19 mouse cellular contexts compared by ENCODE assay signal in the genomic region with DNA sequence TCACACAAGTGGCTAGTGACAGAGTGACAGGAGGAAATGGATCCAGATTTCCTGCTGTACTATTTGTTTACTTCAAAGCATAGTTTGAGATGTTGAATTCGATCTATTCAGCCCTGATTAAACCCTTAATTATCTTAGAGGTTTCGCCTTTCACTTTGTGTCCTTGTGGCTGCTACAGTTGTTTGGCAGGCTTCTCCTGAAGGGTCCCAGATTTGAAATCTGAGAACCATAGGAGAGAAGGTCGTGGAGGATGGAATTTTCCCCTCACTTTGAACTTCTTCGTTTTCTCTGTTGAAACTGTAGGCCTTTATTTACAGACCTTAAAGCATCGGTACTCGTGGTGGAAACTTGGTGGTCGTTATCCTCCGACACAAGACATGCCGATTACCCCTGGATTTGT. TPM values are rescaled to one million over a fixed set of nuclear protein-coding genes. Genes with fewer than 3 reads are reported as not detected.
DNase-seq lines count a peak whose midpoint lies in the region; ATAC-seq and TF ChIP-seq lines count a peak whose summit lies in the region.
"Had no signal": no experiment of that assay in that cellular context is flagged by ENCODE, and none has a peak within 500 bp of the region (broad histone marks: within the 10 kb centered on the region; RNA-seq: fewer than 3 reads in every experiment).

No protein-coding gene starts in this region.

- peak overlapping the region; percentile 85 for H3K27ac ChIP-seq in heart, embryonic 10.5 days
- H3K27ac ChIP-seq in kidney, postnatal 0 days: peak overlapping the region; percentile 22; the same call in 1 of the 2 replicates
- peak overlapping the region; percentile 85 for H3K27ac ChIP-seq in limb, embryonic 10.5 days
- H3K27ac ChIP-seq: hindbrain, embryonic 15.5 days; midbrain, embryonic 13.5 days had no signal

- no peaks in the 10 kb centered on the region for H3K36me3 ChIP-seq in heart, embryonic 10.5 days
- H3K36me3 ChIP-seq in kidney, postnatal 0 days (ENCODE audit: insufficient read depth, low read length): no peaks in the 10 kb centered on the region
- H3K36me3 ChIP-seq in limb, embryonic 10.5 days: no peaks in the 10 kb centered on the region
- H3K36me3 ChIP-seq: hindbrain, embryonic 15.5 days; midbrain, embryonic 13.5 days had no signal

- WGBS in heart, embryonic 10.5 days: 16% methylated on average over 9 of the region's 9 CpGs
- WGBS in kidney, postnatal 0 days: 7% methylated on average over 9 of the region's 9 CpGs
- 5% methylated on average over 9 of the region's 9 CpGs for WGBS in limb, embryonic 10.5 days

- no peak for ATAC-seq in kidney, postnatal 0 days (replicated peaks; ENCODE audit: low FRiP score, low read depth)
- ATAC-seq: forebrain, embryonic 16.5 days; midbrain, embryonic 13.5 days had no signal

- H3K9ac ChIP-seq in kidney, postnatal 0 days (ENCODE audit: low read depth, low read length): peak overlapping the region; percentile 25; the same call in 1 of the 2 replicates
- H3K9ac ChIP-seq: hindbrain, embryonic 15.5 days; midbrain, embryonic 13.5 days had no signal

- peaks cover 24% of the 10 kb centered on the region for H3K4me1 ChIP-seq in heart, embryonic 10.5 days
- peaks cover 12% of the 10 kb centered on the region for H3K4me1 ChIP-seq in kidney, postnatal 0 days (replicated peaks; ENCODE audit: insufficient read depth, low read length)
- H3K4me1 ChIP-seq in limb, embryonic 10.5 days: peaks cover 42% of the 10 kb centered on the region

- H3K27me3 ChIP-seq in heart, embryonic 10.5 days (ENCODE audit: insufficient read depth, poor library complexity, severe bottlenecking): no peaks in the 10 kb centered on the region
- H3K27me3 ChIP-seq in kidney, postnatal 0 days (ENCODE audit: insufficient read depth, low read length): no peaks in the 10 kb centered on the region
- no peaks in the 10 kb centered on the region for H3K27me3 ChIP-seq in limb, embryonic 10.5 days (ENCODE audit: low read depth, poor library complexity, severe bottlenecking)
- H3K27me3 ChIP-seq: hindbrain, embryonic 15.5 days; midbrain, embryonic 13.5 days had no signal

- no peak for TF ChIP-seq CTCF in kidney, postnatal 0 days (IDR thresholded peaks at IDR 0.05; ENCODE audit: low read depth)

- DNase-seq in heart, embryonic 10.5 days (ENCODE audit: low spot score): no peak
- DNase-seq in heart, postnatal 4 days: no peak
- peak; percentile 75 for DNase-seq in kidney, postnatal 0 days (ENCODE audit: low spot score)
- no peak for DNase-seq in kidney, adult 18-20 months
- peak; percentile 62 for DNase-seq in embryo, embryonic 10.5 days (ENCODE audit: low spot score)
- no peak for DNase-seq in limb, embryonic 10.5 days (ENCODE audit: low spot score)
- DNase-seq in adrenal gland, postnatal 4 days (ENCODE audit: low spot score in 2 of 2): no peak
- no peak for DNase-seq in thymus, postnatal 36 days
- DNase-seq: cerebellum, adult 9-11 months; kidney, postnatal 14 days; left cerebral cortex, postnatal 4 days; lung, postnatal 36 days; right cerebral cortex, postnatal 14 days; thymus, postnatal 4 days had no signal

- no peak overlapping the region for H3K4me2 ChIP-seq in kidney, postnatal 0 days (ENCODE audit: low read length)
- H3K4me2 ChIP-seq: hindbrain, embryonic 15.5 days; midbrain, embryonic 13.5 days had no signal

- no peak overlapping the region for H3K4me3 ChIP-seq in heart, embryonic 10.5 days
- no peak overlapping the region for H3K4me3 ChIP-seq in kidney, postnatal 0 days (replicated peaks; ENCODE audit: low read depth, low read length)
- H3K4me3 ChIP-seq in limb, embryonic 10.5 days: no peak overlapping the region
- H3K4me3 ChIP-seq: hindbrain, embryonic 15.5 days; midbrain, embryonic 13.5 days had no signal

- no peaks in the 10 kb centered on the region for H3K9me3 ChIP-seq in heart, embryonic 10.5 days
- H3K9me3 ChIP-seq in kidney, postnatal 0 days (replicated peaks; ENCODE audit: low read length): no peaks in the 10 kb centered on the region
- no peaks in the 10 kb centered on the region for H3K9me3 ChIP-seq in limb, embryonic 10.5 days (replicated peaks)
- H3K9me3 ChIP-seq: hindbrain, embryonic 15.5 days; midbrain, embryonic 13.5 days had no signal

RNA-seq across cellular contexts. Expression of a gene that starts 4.6 kb away (rescaled TPM):
- 0.16 TPM in 1 of 2 replicates, not detected in the other for polyA plus RNA-seq in heart, embryonic 10.5 days (2016; fragmentation: Nextera tagmentation; extraction: Ambion mirVana)
- total RNA-seq in heart, postnatal 4 days (2021): under 1 TPM in 1 of 2 experiments, not detected in 1; 0.52 TPM
- polyA plus RNA-seq in kidney, postnatal 0 days (2015; fragmentation: Nextera tagmentation; extraction: Ambion mirVana): 0.19 and 0.30 TPM in 2 replicates
- 0.38 and 0.59 TPM in 2 replicates for polyA plus RNA-seq in limb, embryonic 10.5 days (2016; fragmentation: Nextera tagmentation; extraction: Ambion mirVana)
- under 1 TPM; 0.45 to 0.59 TPM for total RNA-seq in adrenal gland, postnatal 4 days (2021)
- polyA plus RNA-seq: forebrain, embryonic 16.5 days; midbrain, embryonic 13.5 days had no signal

RNA-seq across cellular contexts. Expression of a gene that starts 4.7 kb away (rescaled TPM):
- 38.2 and 41.1 TPM in 2 replicates for polyA plus RNA-seq in heart, embryonic 10.5 days (2016; fragmentation: Nextera tagmentation; extraction: Ambion mirVana)
- total RNA-seq in heart, postnatal 4 days (2021): 10 to 100 TPM; 18.0 to 20.2 TPM
- polyA plus RNA-seq in kidney, postnatal 0 days (2015; fragmentation: Nextera tagmentation; extraction: Ambion mirVana): 25.9 and 27.4 TPM in 2 replicates
- 45.7 and 51.6 TPM in 2 replicates for polyA plus RNA-seq in limb, embryonic 10.5 days (2016; fragmentation: Nextera tagmentation; extraction: Ambion mirVana)
- 10 to 100 TPM; 36.1 to 36.9 TPM for total RNA-seq in adrenal gland, postnatal 4 days (2021)

RNA-seq across cellular contexts. Expression of a gene that starts 27.1 kb away (rescaled TPM):
- 17.8 and 29.1 TPM in 2 replicates for polyA plus RNA-seq in heart, embryonic 10.5 days (2016; fragmentation: Nextera tagmentation; extraction: Ambion mirVana)
- total RNA-seq in heart, postnatal 4 days (2021): 1 to 10 TPM; 1.2 to 1.4 TPM
- polyA plus RNA-seq in kidney, postnatal 0 days (2015; fragmentation: Nextera tagmentation; extraction: Ambion mirVana): 11.5 and 12.4 TPM in 2 replicates
- polyA plus RNA-seq in limb, embryonic 10.5 days (2016; fragmentation: Nextera tagmentation; extraction: Ambion mirVana): 109 and 110 TPM in 2 replicates
- 100 to 1,000 TPM in 1 of 2 experiments, 1 to 10 TPM in 1; 2.1 to 257 TPM for total RNA-seq in adrenal gland, postnatal 4 days (2021)

RNA-seq across cellular contexts. Expression of a gene that starts 53.9 kb away (rescaled TPM):
- 1.2 and 1.7 TPM in 2 replicates for polyA plus RNA-seq in heart, embryonic 10.5 days (2016; fragmentation: Nextera tagmentation; extraction: Ambion mirVana)
- total RNA-seq in heart, postnatal 4 days (2021): under 1 TPM; 0.16 to 0.19 TPM
- polyA plus RNA-seq in kidney, postnatal 0 days (2015; fragmentation: Nextera tagmentation; extraction: Ambion mirVana): 0.05 TPM in 1 of 2 replicates, not detected in the other
- polyA plus RNA-seq in limb, embryonic 10.5 days (2016; fragmentation: Nextera tagmentation; extraction: Ambion mirVana): 1.1 and 1.4 TPM in 2 replicates
- 1 to 10 TPM; 2.9 to 3.2 TPM for total RNA-seq in adrenal gland, postnatal 4 days (2021)
- total RNA-seq: gastrocnemius, adult 8-10 months; layer of hippocampus, postnatal 10 days had no signal

Comparison
In these comparisons a context has a peak if more than half of its experiments do, and no peak if none do; other contexts are left out.
1. DNase-seq: peak in kidney, postnatal 0 days (single experiment) and embryo, embryonic 10.5 days (single experiment); none in heart, embryonic 10.5 days (single experiment), heart, postnatal 4 days (single experiment), kidney, adult 18-20 months (single experiment), limb, embryonic 10.5 days (single experiment), adrenal gland, postnatal 4 days (0 of 2) and thymus, postnatal 36 days (0 of 2).
2. H3K27ac ChIP-seq: peak in every context shown above with its lines; median percentile 85 in heart, embryonic 10.5 days; 85 in limb, embryonic 10.5 days; 22 in kidney, postnatal 0 days.